Mouse (Mus musculus) testis, postnatal 14 days (tissue): Measurements from ENCODE around the gene Rtn2.
A peak's percentile ranks its signal among the peaks of the same experiment; 100 is the strongest.

Experiments used
- DNase-seq: peaks from one replicate; pipeline ENCODE4 v3.0.0; 2021; ENCODE audit warnings: low spot score

The Rtn2 gene

GRCm38 (mm10) chr7:19301461-19302263 lies 19.2 kb downstream of the Rtn2 start:
- no peak for DNase-seq

- DNase-seq = no peak
Observed at GRCm38 (mm10) chr7:19302264-19303045, 20.0 kb downstream of the Rtn2 start.

- DNase-seq = no peak
Observed at GRCm38 (mm10) chr7:19303046-19303305, 20.6 kb downstream of the Rtn2 start.

GRCm38 (mm10) chr7:19303770-19304169 lies 21.3 kb downstream of the Rtn2 start:
- peak; percentile 80 for DNase-seq

- no peak for DNase-seq
Observed at GRCm38 (mm10) chr7:19304501-19305412, 22.3 kb downstream of the Rtn2 start.

- DNase-seq = no peak
Observed at GRCm38 (mm10) chr7:19305413-19305735, 22.9 kb downstream of the Rtn2 start.

GRCm38 (mm10) chr7:19305796-19306765 lies 23.7 kb downstream of the Rtn2 start:
- DNase-seq = no peak

- DNase-seq = no peak
Observed at GRCm38 (mm10) chr7:19306819-19307738, 24.7 kb downstream of the Rtn2 start.

GRCm38 (mm10) chr7:19307739-19308453 lies 25.5 kb downstream of the Rtn2 start:
- DNase-seq = peak; percentile 80

GRCm38 (mm10) chr7:19308454-19309277 lies 26.2 kb downstream of the Rtn2 start:
- DNase-seq = peak; percentile 94

GRCm38 (mm10) chr7:19309278-19309883 lies 27.0 kb downstream of the Rtn2 start:
- DNase-seq = no peak

GRCm38 (mm10) chr7:19309884-19310641 lies 27.6 kb downstream of the Rtn2 start, which contains the start of gene Fosb:
TSS of gene Fosb (minus strand) at chr7:19310051.
- DNase-seq = peak; percentile 94

GRCm38 (mm10) chr7:19311991-19312390 lies 29.6 kb downstream of the Rtn2 start:
- no peak for DNase-seq

- DNase-seq = no peak
Observed at GRCm38 (mm10) chr7:19314033-19314432, 31.6 kb downstream of the Rtn2 start.

- DNase-seq = no peak
Observed at GRCm38 (mm10) chr7:19316451-19317161, 34.2 kb downstream of the Rtn2 start.

- DNase-seq = no peak
Observed at GRCm38 (mm10) chr7:19318201-19318600, 35.8 kb downstream of the Rtn2 start.

- DNase-seq = no peak
Observed at GRCm38 (mm10) chr7:19318676-19319075, 36.3 kb downstream of the Rtn2 start.
